Mouse (Mus musculus) NIH3T3 (cell line): ENCODE results near the gene Habp2.
A peak's percentile ranks its signal among the peaks of the same experiment; 100 is the strongest.

Experiments
- DNase-seq: peaks from one replicate; pipeline ENCODE4 v3.0.0-alpha.2; 2012; ENCODE audit warnings: low read depth

Gene Habp2

GRCm38 (mm10) chr19:56363721-56364460 lies 77.0 kb downstream of the Habp2 start:
- no peak for DNase-seq

DNA sequence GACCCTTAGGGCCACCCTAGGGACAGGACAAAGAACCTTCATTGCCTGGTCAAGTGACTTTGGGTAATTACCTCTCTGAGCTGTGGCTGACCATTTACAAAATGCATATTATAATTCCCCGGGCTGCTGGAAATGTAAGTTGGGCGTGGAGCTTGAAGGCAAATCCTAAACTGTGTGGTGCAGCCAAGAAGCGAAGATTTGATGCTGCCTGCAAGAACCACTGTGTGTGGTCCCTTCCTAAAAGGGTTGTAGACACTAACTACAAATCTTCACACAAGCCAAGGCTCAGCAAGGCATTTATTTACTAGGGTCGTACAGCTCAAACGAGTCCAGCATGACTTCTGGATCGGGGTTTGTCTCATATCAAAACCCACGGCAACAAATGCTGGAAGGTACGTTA lies 77.6 kb downstream of the Habp2 start:
- DNase-seq = no peak

- no peak for DNase-seq
Measured at GRCm38 (mm10) chr19:56366168-56366567, 79.2 kb downstream of the Habp2 start.

DNA sequence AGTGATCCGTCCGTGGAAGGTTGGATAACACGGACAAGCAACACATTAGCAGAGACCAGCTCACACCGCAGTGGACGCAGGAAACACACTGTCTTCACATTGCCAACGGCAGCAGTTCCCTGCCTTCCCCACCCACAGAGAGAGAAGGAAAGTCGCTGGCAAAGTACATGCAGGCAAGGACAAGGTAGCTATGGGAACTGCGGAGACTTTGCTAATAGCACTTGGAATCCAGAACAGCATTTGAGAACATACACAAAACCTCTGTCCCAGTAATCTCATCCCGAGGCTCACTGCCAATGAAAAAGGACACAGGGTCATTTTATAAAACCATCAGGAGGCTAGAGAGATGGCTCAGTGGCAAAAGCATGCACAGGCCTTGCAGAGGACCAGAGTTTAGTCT lies 79.7 kb downstream of the Habp2 start:
- DNase-seq = no peak

GRCm38 (mm10) chr19:56367778-56368177 lies 80.8 kb downstream of the Habp2 start:
- peak; percentile 66 for DNase-seq

GRCm38 (mm10) chr19:56368912-56369311 lies 82.0 kb downstream of the Habp2 start:
- no peak for DNase-seq
